Mouse (Mus musculus) neutrophil, adult 65 days (primary cell): ENCODE data around the gene Tecrl. TPM values are rescaled to one million over a fixed set of nuclear protein-coding genes. Genes with fewer than 3 reads are reported as not detected.

Experiments used
- total RNA-seq: library from RNA; stranded (reverse); gene quantifications from 2 replicates; pipeline ENCODE4 v1.2.4, GENCODE M21; 2023

Tecrl gene
- total RNA-seq: not detected in 2 replicates

DNA sequence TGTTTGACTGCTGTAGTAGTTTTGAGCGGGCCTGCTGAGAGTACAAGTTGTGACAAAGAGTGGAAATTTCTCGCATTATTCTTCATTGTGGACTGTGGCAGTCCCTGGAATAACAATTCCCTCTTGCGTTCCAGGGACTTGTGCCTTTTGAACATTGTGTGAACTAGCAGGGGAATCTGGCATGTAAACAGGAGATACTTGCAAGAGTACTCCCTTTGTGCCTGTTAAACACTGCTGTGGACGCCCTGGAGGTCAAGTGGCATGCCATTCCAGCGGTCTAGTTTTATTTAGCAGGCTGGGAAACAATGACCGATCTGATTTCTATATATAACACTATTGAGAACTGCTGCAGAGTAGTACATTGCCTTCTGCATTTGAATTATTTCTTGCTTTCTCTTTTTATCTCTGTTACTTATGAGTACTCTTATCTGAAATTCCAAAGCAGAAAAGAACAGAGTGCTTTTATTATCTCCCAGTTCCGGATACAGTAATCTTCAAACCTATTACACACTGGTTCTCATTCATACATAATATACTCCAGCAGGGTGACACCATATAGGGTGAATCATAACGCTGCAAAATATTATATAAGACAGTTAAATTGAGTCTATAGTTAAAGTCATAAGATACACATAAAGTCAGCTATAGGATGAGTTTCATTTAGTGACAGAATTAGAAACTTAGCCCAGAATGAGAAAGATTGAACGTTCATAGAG is at the start of gene Tecrl:
Gene Tecrl (minus strand): TSS at position 350 of the 716 bp plus-strand sequence.

